Mouse (Mus musculus) CH12.LX (cell line): Measurements from ENCODE around the gene Gpr176.

Experiments
- CHD2 ChIP-seq: IDR thresholded peaks from 2 replicates; pipeline ENCODE4 v1.6.1; 2011; ENCODE audit warnings: low read length, improper control_type of control experiment
- CTCF ChIP-seq, 2 experiments: IDR thresholded peaks in 1 of 2; conservative IDR thresholded peaks in 1 of 2; 2 replicates each; pipeline ENCODE4 v1.5.1; 2011 to 2012; ENCODE audit warnings: low read depth in 2 of 2, low read length in 2 of 2, improper control_type of control experiment in 1 of 2, inconsistent platforms in 1 of 2, mild to moderate bottlenecking in 1 of 2, moderate library complexity in 1 of 2
- EP300 ChIP-seq: IDR thresholded peaks from 2 replicates; pipeline ENCODE4 v1.6.1; 2011; ENCODE audit warnings: low read length, improper control_type of control experiment
- JUN ChIP-seq: IDR thresholded peaks from 2 replicates; pipeline ENCODE4 v1.6.1; 2011; ENCODE audit warnings: low read depth, mild to moderate bottlenecking, low read length, improper control_type of control experiment, moderate library complexity; ENCODE audit not compliant: insufficient read depth
- MYC ChIP-seq: IDR thresholded peaks from 2 replicates; pipeline ENCODE4 v1.6.1; 2011; ENCODE audit warnings: low read depth, mild to moderate bottlenecking, improper control_type of control experiment, low read length
- NELFE ChIP-seq: IDR thresholded peaks from 2 replicates; pipeline ENCODE4 v1.6.1; 2011; ENCODE audit warnings: low read depth, low read length, improper control_type of control experiment
- POLR2A ChIP-seq: IDR thresholded peaks from 2 replicates; pipeline ENCODE4 v1.6.1; 2011; ENCODE audit warnings: low read depth, mild to moderate bottlenecking, improper control_type of control experiment, low read length
- ZKSCAN1 ChIP-seq: IDR thresholded peaks from 2 replicates; pipeline ENCODE4 v1.6.1; 2012; ENCODE audit warnings: low read depth, inconsistent platforms, low read length, improper control_type of control experiment, borderline replicate concordance
- ZNF384 ChIP-seq: IDR thresholded peaks from 2 replicates; pipeline ENCODE4 v1.6.1; 2012; ENCODE audit warnings: low read depth, low read length, improper control_type of control experiment, inconsistent platforms

GRCm38 (mm10) chr2:118297966-118298365 lies 75.3 kb downstream of the Gpr176 start:
- no peak for TF ChIP-seq CHD2
- no peak for TF ChIP-seq NELFE
- TF ChIP-seq ZNF384: no peak
- TF ChIP-seq CTCF (conservative IDR thresholded peaks at IDR 0.05 in 1 of 2, IDR thresholded peaks at IDR 0.05 in 1 of 2; ENCODE audit: low read depth in 2 of 2, low read length in 2 of 2): no peak
- no peak for TF ChIP-seq POLR2A
- TF ChIP-seq JUN: no peak
- no peak for TF ChIP-seq EP300
- TF ChIP-seq MYC: no peak
- TF ChIP-seq ZKSCAN1: no peak
